Mouse (Mus musculus): ENCODE results near the gene Mcub. TPM values are rescaled to one million over a fixed set of nuclear protein-coding genes. Genes with fewer than 3 reads are reported as not detected.
A peak's percentile ranks its signal among the peaks of the same experiment; 100 is the strongest.

The Mcub gene
- polyA plus RNA-seq, 1 experiment from 2014 or later, result 4.7 TPM

DNA sequence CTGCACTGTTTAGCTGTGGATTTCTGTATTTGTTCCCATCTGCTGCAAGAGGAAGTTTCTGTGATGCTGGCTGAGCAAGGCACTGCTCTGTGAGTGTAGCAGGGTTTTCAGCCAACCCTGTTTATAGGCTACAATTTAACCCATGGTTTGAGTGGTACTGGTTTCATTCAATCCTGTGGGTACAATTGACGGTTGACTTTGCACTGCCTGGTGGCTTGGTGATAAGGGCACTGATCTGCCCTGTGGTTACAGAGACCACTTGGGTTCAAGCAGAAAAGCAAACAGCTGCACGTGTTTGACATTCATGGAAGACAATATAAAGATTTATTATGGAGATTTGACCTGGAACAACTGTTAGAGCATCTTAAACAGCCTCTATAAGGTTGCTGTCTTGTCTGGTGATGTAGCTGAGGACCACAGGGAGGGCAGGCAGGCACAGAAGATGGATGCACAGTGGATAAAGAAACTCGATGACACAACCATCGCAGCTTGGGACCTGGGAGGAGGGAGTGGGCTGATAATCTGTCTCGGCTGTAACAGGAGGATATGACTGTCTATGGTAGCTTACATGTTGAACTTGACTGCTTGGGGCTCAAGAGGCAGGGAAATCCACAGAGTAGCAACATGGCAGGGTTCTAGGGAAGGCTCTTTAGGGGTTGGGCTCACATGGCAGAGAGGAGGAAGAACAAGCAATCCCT lies 23.6 kb downstream of the Mcub start:
- Histone ChIP-seq H3K9ac (no peak overlapping the region), H3K9me3 (no peaks in the 10 kb centered on the region), H3K27me3 (no peaks in the 10 kb centered on the region), H3K4me3 (no peak overlapping the region), H3K27ac (no peak overlapping the region), H3K4me1 (no peaks in the 10 kb centered on the region), H3K36me3 (no peaks in the 10 kb centered on the region), H3K4me2 (no peak overlapping the region)
- WGBS, result 79% methylated on average over 5 of the region's 5 CpGs
- no peak for ATAC-seq (ENCODE audit: insufficient number of reproducible peaks, insufficient read depth, low FRiP score, low TSS enrichment, low read depth)

DNA sequence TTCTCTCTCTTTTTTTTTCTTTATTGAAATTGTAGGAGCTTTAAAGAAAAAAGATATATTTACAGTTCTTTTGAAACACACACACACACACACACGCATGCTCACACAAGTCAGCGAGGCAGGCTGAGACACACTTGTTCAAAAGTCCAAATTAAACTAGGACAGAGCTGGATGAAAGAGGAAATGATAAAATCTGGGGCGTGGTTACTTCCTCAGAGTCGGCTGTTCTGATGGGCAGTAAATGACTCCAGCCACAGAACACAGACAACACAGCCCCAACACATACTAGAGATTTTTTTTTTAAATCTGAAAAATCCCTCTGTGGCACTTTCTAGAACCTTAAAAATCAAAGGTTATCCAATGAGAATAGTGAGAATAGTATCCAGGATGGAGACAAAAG lies 26.2 kb downstream of the Mcub start:
- H3K27me3 ChIP-seq, result no peaks in the 10 kb centered on the region
- no peak for ATAC-seq (ENCODE audit: insufficient number of reproducible peaks, insufficient read depth, low FRiP score, low TSS enrichment, low read depth)
- H3K4me3 ChIP-seq, result no peak overlapping the region
- no peaks in the 10 kb centered on the region for H3K4me1 ChIP-seq
- H3K9me3 ChIP-seq, result no peaks in the 10 kb centered on the region
- no peaks in the 10 kb centered on the region for H3K36me3 ChIP-seq
- H3K9ac ChIP-seq, result no peak overlapping the region
- H3K27ac ChIP-seq, result no peak overlapping the region
- WGBS, result 65% methylated on average over 4 of the region's 4 CpGs
- no peak overlapping the region for H3K4me2 ChIP-seq

DNA sequence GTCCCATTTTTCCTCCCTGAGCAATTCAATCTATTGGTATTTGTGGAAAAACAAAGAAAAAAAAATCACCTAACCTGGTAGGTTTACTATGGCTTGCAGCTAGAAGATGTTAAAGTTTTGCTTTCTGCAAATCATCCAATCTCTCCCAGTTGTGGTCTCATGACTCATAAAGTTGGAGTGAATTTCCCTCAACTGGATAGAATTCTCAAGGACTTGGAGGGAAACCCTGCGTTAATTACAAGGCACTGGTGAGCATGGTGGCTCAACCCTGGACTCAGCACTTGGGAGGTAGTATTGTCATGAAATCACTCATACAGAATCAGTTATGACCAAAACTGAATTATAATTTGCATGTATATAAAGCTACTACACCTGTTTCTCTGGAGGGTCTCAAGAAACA lies 28.7 kb downstream of the Mcub start:
- Histone ChIP-seq H3K36me3 (no peaks in the 10 kb centered on the region), H3K9me3 (no peaks in the 10 kb centered on the region), H3K4me2 (no peak overlapping the region), H3K4me3 (no peak overlapping the region), H3K27me3 (no peaks in the 10 kb centered on the region), H3K9ac (no peak overlapping the region), H3K27ac (no peak overlapping the region), H3K4me1 (peaks cover 10% of the 10 kb centered on the region)
- no peak for ATAC-seq (ENCODE audit: insufficient number of reproducible peaks, insufficient read depth, low FRiP score, low TSS enrichment, low read depth)
- WGBS, result 83% methylated on average over 1 of the region's 1 CpGs

GRCm38 (mm10) chr3:129940780-129941179 lies 29.2 kb downstream of the Mcub start:
- no peak overlapping the region for H3K4me2 ChIP-seq
- H3K4me1 ChIP-seq, result peaks cover 10% of the 10 kb centered on the region
- ATAC-seq (ENCODE audit: insufficient number of reproducible peaks, insufficient read depth, low FRiP score, low TSS enrichment, low read depth), result no peak
- no peaks in the 10 kb centered on the region for H3K27me3 ChIP-seq
- no peak overlapping the region for H3K27ac ChIP-seq
- H3K4me3 ChIP-seq, result no peak overlapping the region
- H3K36me3 ChIP-seq, result no peaks in the 10 kb centered on the region
- 93% methylated on average over 2 of the region's 2 CpGs for WGBS
- no peaks in the 10 kb centered on the region for H3K9me3 ChIP-seq
- no peak overlapping the region for H3K9ac ChIP-seq

GRCm38 (mm10) chr3:129939058-129939457 lies 30.9 kb downstream of the Mcub start:
- Histone ChIP-seq H3K4me1 (peaks cover 10% of the 10 kb centered on the region), H3K9me3 (no peaks in the 10 kb centered on the region), H3K27ac (no peak overlapping the region), H3K27me3 (no peaks in the 10 kb centered on the region), H3K4me2 (no peak overlapping the region), H3K4me3 (no peak overlapping the region), H3K9ac (no peak overlapping the region), H3K36me3 (no peaks in the 10 kb centered on the region)
- WGBS, result 52% methylated on average over 7 of the region's 7 CpGs
- ATAC-seq (ENCODE audit: insufficient number of reproducible peaks, insufficient read depth, low FRiP score, low TSS enrichment, low read depth), result no peak

- Histone ChIP-seq H3K27me3 (no peaks in the 10 kb centered on the region), H3K4me2 (peak overlapping the region; percentile 7; the same call in 1 of the 2 replicates), H3K9me3 (no peaks in the 10 kb centered on the region), H3K4me1 (peaks cover 10% of the 10 kb centered on the region), H3K36me3 (no peaks in the 10 kb centered on the region), H3K9ac (no peak overlapping the region), H3K4me3 (no peak overlapping the region), H3K27ac (no peak overlapping the region)
- WGBS, result 37% methylated on average over 3 of the region's 3 CpGs
- no peak for ATAC-seq (ENCODE audit: insufficient number of reproducible peaks, insufficient read depth, low FRiP score, low TSS enrichment, low read depth)
Measured at GRCm38 (mm10) chr3:129937848-129938247, 32.2 kb downstream of the Mcub start.

DNA sequence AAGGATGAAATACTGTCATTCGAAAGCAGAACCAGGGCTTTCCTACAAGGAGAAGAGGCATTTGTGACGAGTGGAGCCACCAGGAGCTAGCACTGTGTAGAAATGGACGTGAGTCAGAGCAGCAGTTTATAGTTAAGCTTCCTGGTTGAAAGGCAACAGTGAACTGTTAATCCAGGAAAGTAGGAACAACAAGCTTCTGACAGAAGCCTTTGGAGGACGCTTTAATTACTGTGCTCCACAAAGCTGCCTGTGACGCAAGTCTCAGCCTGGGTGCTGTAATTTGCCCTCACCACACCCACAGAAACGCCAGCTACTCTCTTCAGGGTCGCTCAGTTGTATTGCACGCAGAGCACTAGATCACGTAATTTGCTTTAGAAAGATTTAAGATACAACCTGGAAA lies 33.4 kb downstream of the Mcub start:
- ATAC-seq (ENCODE audit: insufficient number of reproducible peaks, insufficient read depth, low FRiP score, low TSS enrichment, low read depth), result no peak
- WGBS, result 49% methylated on average over 9 of the region's 9 CpGs
- no peaks in the 10 kb centered on the region for H3K27me3 ChIP-seq

DNA sequence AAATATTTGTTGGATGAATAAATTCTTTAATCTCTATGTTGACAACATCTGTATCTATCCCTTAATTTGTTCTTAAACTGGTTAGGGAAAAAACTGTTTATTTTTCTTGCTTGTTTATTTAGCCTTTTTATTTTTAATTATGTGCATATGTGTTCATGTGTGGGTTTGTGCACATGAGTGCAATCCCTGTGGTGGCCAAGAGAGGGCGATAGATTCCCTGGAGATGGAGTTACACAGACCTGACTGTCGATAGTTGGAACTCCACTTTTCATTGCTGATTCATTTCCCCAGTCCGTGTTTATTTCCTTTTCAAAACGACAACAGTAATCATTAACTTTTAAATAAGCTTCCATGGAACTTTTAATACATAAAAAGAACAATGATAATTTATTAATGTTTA lies 37.6 kb downstream of the Mcub start:
- H3K27ac ChIP-seq, result no peak overlapping the region
- no peak for ATAC-seq (ENCODE audit: insufficient number of reproducible peaks, insufficient read depth, low FRiP score, low TSS enrichment, low read depth)
- H3K27me3 ChIP-seq, result no peaks in the 10 kb centered on the region
- H3K4me3 ChIP-seq, result no peak overlapping the region
- no peaks in the 10 kb centered on the region for H3K36me3 ChIP-seq
- H3K9me3 ChIP-seq, result no peaks in the 10 kb centered on the region
- WGBS, result 50% methylated on average over 4 of the region's 4 CpGs
- peaks cover 2% of the 10 kb centered on the region; the same call in 1 of the 2 replicates for H3K4me1 ChIP-seq
- no peak overlapping the region for H3K4me2 ChIP-seq
- H3K9ac ChIP-seq, result no peak overlapping the region

More for the DNA sequence above, 33.4 kb downstream of the Mcub start:
- peaks cover 10% of the 10 kb centered on the region for H3K4me1 ChIP-seq
- H3K9ac ChIP-seq, result no peak overlapping the region
- H3K36me3 ChIP-seq, result no peaks in the 10 kb centered on the region
- no peak overlapping the region for H3K27ac ChIP-seq
- no peak overlapping the region for H3K4me2 ChIP-seq
- H3K4me3 ChIP-seq, result no peak overlapping the region
- no peaks in the 10 kb centered on the region for H3K9me3 ChIP-seq

- ATAC-seq (ENCODE audit: insufficient number of reproducible peaks, insufficient read depth, low FRiP score, low TSS enrichment, low read depth), result no peak
- Histone ChIP-seq H3K36me3 (no peaks in the 10 kb centered on the region), H3K9ac (no peak overlapping the region), H3K4me1 (no peaks in the 10 kb centered on the region), H3K27me3 (no peaks in the 10 kb centered on the region), H3K4me3 (no peak overlapping the region), H3K9me3 (no peaks in the 10 kb centered on the region), H3K4me2 (no peak overlapping the region), H3K27ac (no peak overlapping the region)
- 61% methylated on average over 6 of the region's 6 CpGs for WGBS
Measured at GRCm38 (mm10) chr3:129930213-129930778, 39.7 kb downstream of the Mcub start.

DNA sequence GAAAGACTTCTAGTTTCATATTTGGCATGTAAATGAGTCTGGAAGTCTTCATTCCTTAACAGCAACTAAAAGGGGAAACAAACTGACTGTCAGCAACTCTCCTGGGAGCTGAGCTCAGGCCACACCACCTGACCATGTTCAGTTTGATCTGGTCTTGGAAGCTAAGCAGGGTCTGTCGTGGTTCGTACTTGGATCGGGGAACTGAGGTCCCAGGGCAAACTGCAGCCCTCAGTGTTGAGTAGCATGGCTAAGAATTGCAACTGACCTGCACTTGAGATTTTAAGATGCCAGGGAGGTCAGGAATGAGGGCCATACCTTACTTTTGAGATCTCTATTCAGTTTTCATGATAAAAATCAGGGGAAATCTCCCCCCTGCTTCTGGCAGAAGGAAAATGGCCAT lies 44.1 kb downstream of the Mcub start:
- 92% methylated on average over 3 of the region's 3 CpGs for WGBS
- ATAC-seq (ENCODE audit: insufficient number of reproducible peaks, insufficient read depth, low FRiP score, low TSS enrichment, low read depth), result no peak

GRCm38 (mm10) chr3:129923581-129923980 lies 46.4 kb downstream of the Mcub start:
- Histone ChIP-seq H3K4me1 (no peaks in the 10 kb centered on the region), H3K27me3 (0 out of 2 replicates have a peak, but pooled peaks cover 3% of the 10 kb centered on the region), H3K27ac (no peak overlapping the region), H3K9me3 (no peaks in the 10 kb centered on the region), H3K36me3 (no peaks in the 10 kb centered on the region), H3K4me2 (no peak overlapping the region), H3K9ac (no peak overlapping the region), H3K4me3 (no peak overlapping the region)
- 83% methylated on average over 7 of the region's 7 CpGs for WGBS
- no peak for ATAC-seq (ENCODE audit: insufficient number of reproducible peaks, insufficient read depth, low FRiP score, low TSS enrichment, low read depth)

More for the DNA sequence above, 44.1 kb downstream of the Mcub start:
- no peak overlapping the region for H3K27ac ChIP-seq
- H3K9ac ChIP-seq, result no peak overlapping the region
- H3K36me3 ChIP-seq, result no peaks in the 10 kb centered on the region
- 0 out of 2 replicates have a peak, but pooled peaks cover 3% of the 10 kb centered on the region for H3K27me3 ChIP-seq
- H3K4me3 ChIP-seq, result no peak overlapping the region
- no peak overlapping the region for H3K4me2 ChIP-seq
- no peaks in the 10 kb centered on the region for H3K4me1 ChIP-seq
- no peaks in the 10 kb centered on the region for H3K9me3 ChIP-seq

DNA sequence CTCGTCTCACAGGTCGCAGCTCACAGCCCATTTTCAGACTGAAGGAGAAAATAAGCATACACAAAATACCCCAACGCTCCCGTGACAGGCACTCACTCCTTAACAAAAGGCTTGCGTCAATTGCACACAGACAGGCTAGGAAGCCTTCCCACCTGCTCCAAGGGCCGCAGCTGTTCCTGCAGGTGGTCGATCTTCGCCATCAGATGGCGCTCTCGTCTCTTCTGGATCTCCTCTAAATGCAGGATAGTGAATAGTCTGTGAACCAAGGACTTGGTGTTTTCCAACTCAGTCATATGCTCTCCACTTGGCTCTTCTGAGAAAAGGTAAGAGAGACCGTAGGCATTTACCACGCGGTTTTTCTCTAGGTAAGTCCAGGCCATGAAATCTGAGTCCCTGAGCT lies 51.6 kb downstream of the Mcub start:
- H3K27me3 ChIP-seq, result 0 out of 2 replicates have a peak, but pooled peaks cover 3% of the 10 kb centered on the region

More for the DNA sequence above, 51.6 kb downstream of the Mcub start:
- Histone ChIP-seq H3K9me3 (no peaks in the 10 kb centered on the region), H3K27ac (no peak overlapping the region), H3K36me3 (peaks cover 14% of the 10 kb centered on the region), H3K4me3 (no peak overlapping the region), H3K4me1 (no peaks in the 10 kb centered on the region), H3K9ac (no peak overlapping the region), H3K4me2 (no peak overlapping the region)
- peak; percentile 62; the same call in 1 of the 2 replicates for ATAC-seq (ENCODE audit: insufficient number of reproducible peaks, insufficient read depth, low FRiP score, low TSS enrichment, low read depth)
- WGBS, result 14% methylated on average over 13 of the region's 13 CpGs

Data from embryonic facial prominence, embryonic 13.5 days (tissue).